Mouse (Mus musculus): ENCODE results near the gene Fgfrl1. TPM values are rescaled to one million over a fixed set of nuclear protein-coding genes. Genes with fewer than 3 reads are reported as not detected.

Gene Fgfrl1
- polyA plus RNA-seq, 1 experiment from 2014 or later = 40.1 TPM

DNA sequence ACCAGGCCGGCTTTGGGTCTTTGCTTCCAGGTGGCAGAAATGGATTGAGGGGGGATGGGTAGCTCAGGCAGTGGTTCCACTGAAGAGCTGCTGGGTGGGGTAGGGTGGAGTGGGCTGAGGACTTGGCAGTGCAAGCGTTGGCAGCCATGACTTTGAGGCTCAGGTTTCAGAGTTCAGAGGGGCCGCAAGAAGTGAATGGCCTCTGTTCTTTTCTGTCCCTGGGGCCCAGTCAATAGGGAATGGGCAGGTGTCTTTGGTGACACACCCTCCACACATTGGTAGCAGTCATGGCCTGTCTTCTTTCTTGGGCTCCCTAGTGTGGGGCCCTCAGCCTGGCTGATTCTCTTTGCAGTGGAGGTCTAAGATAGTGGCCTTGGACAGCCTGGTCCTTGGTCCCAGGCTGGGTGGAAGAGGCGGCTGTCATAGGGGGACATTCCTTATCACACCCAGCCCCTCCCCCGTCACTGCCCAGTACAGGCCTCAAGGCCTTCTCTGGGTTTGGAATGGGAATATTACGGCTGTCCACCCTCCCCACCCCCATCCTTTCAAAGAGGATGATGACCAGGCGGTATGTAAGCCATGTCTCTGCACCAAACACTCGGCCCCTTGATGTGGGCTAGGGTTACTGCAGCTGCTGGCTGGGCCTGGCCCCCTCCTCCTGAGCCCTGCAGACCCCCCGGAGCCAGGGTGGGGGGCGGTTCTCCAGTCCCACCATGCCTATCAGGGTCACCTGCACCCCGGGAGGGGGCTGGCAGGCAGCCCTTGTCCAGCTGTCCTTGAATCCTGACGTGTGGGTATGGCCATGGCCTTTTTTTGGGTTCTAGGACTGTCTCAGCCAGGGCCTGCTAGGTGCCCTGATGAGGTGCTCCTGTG is 11.8 kb downstream of the Fgfrl1 start:
- 65% methylated on average over 12 of the region's 12 CpGs for WGBS
- Histone ChIP-seq H3K27me3 (replicated peaks) (no peaks in the 10 kb centered on the region), H3K36me3 (peaks cover 53% of the 10 kb centered on the region), H3K9ac (no peak overlapping the region), H3K4me3 (no peak overlapping the region), H3K4me1 (replicated peaks) (peaks cover 56% of the 10 kb centered on the region), H3K9me3 (replicated peaks) (no peaks in the 10 kb centered on the region), H3K4me2 (no peak overlapping the region), H3K27ac (ENCODE audit: poor library complexity, severe bottlenecking) (no peak overlapping the region)
- no peak; the same call in 1 of the 2 replicates for ATAC-seq (ENCODE audit: insufficient number of reproducible peaks, low FRiP score)

DNA sequence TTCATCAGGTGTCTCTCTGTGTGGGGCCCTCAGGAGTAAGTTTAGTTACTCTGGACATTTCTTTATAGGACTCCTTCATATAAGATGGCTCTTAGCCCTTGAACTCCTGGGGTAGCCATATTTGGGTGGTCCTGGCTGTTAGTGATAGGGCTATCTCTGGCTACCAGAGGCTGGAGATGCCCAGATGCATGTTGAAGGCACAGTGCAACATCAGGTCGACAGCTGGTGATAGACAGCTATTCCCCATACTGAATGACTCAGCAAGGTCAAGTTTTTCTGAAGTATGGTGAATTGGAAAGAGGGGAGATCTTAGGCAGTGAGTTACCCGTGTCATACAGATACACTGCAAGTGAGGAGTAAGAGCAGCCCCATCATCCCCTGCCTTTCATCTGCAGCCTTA is 15.6 kb downstream of the Fgfrl1 start:
- Histone ChIP-seq H3K27me3 (replicated peaks) (no peaks in the 10 kb centered on the region), H3K36me3 (peaks cover 56% of the 10 kb centered on the region), H3K4me1 (replicated peaks) (peaks cover 31% of the 10 kb centered on the region), H3K9ac (no peak overlapping the region), H3K27ac (ENCODE audit: poor library complexity, severe bottlenecking) (no peak overlapping the region), H3K9me3 (replicated peaks) (no peaks in the 10 kb centered on the region), H3K4me2 (no peak overlapping the region), H3K4me3 (no peak overlapping the region)
- WGBS = 65% methylated on average over 2 of the region's 2 CpGs
- ATAC-seq (ENCODE audit: insufficient number of reproducible peaks, low FRiP score) = peak; percentile 38

DNA sequence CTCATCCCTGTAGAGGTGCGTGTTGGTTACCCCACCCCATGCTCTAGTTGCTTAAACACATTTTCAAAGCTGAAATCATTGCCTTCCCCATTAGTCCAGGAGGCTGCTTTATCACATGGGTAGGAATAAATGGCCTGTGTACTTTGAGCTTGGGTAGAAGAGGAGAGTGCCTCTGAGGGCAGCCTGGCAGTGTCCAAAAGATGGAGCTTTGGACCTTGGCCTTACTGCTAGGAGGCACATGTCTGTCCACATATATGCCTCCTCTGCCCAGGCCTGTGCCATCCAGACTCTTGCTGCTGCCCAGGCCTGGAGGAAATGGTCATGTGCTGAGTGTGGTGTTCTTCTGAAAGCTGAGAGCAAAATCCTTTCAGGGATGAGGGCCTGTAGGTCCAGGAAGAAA is 16.2 kb downstream of the Fgfrl1 start:
- H3K4me2 ChIP-seq = no peak overlapping the region

DNA sequence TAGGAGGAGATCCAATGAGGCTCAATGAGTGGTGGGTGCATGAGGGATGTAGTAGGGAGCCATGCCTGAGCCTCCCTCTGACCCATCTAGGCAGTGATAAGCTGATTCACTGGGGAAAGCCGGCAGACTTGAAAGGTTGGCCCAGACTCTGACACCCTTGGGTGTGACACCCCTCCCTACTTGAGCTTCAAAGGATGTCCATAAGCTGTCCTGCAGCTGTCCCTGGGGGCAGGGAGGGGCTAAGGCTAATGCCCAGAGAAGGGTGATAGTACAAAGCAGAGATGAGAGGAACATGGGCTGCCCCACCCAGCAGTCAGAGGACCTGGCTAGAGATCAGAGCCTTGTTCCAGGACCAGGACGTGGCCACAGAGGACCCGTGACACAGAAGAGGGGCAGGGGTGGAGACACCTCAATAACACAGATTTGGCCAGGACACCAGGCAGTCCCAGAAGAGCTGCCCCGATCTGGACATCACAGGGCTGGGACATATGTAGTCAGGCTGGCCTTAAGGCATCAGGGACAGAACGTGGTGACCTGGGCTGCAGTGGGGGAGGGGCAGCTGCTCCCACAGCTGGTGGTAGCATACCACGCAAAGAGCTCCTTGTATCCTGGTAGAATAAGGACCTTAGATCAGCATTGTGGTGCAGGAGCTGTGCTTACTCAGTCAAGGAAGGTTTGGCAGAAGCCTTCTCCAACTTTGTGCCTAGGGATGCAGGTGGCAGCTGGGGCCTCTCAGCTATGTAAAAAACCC is 17.0 kb downstream of the Fgfrl1 start:
- peaks cover 44% of the 10 kb centered on the region for H3K36me3 ChIP-seq
- H3K27ac ChIP-seq (ENCODE audit: poor library complexity, severe bottlenecking) = no peak overlapping the region
- H3K9ac ChIP-seq = no peak overlapping the region
- H3K4me1 ChIP-seq (replicated peaks) = peaks cover 26% of the 10 kb centered on the region
- H3K4me3 ChIP-seq = no peak overlapping the region
- no peaks in the 10 kb centered on the region for H3K27me3 ChIP-seq (replicated peaks)
- peak; percentile 68 for ATAC-seq (ENCODE audit: insufficient number of reproducible peaks, low FRiP score)
- no peaks in the 10 kb centered on the region for H3K9me3 ChIP-seq (replicated peaks)
- no peak overlapping the region for H3K4me2 ChIP-seq
- 30% methylated on average over 6 of the region's 6 CpGs for WGBS

More for the DNA sequence above, 16.2 kb downstream of the Fgfrl1 start:
- Histone ChIP-seq H3K27me3 (replicated peaks) (no peaks in the 10 kb centered on the region), H3K27ac (ENCODE audit: poor library complexity, severe bottlenecking) (no peak overlapping the region), H3K4me3 (no peak overlapping the region), H3K36me3 (peaks cover 51% of the 10 kb centered on the region), H3K9me3 (replicated peaks) (no peaks in the 10 kb centered on the region), H3K4me1 (replicated peaks) (peaks cover 26% of the 10 kb centered on the region), H3K9ac (no peak overlapping the region)
- WGBS = 85% methylated on average over 1 of the region's 1 CpGs
- no peak for ATAC-seq (ENCODE audit: insufficient number of reproducible peaks, low FRiP score)

DNA sequence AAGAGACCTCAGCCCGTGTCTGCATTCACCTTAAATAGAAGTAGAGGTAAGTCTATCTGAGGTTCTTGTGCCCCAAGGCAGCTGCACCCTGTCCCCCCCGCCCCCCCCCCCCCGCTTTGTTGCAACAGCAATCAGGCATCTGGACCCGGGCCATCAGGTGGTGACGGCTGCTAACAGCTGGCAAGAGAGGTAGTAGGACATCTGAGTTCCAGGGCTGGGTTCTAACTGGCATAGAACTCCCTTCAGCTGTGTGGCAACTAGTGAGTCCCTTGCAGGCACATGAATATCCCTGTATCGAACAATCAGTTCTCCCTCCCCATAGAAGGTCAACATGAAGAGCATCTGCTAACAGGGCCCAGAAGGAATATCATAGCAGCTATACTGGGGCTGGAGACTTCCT is 19.8 kb downstream of the Fgfrl1 start:
- peaks cover 16% of the 10 kb centered on the region for H3K36me3 ChIP-seq

DNA sequence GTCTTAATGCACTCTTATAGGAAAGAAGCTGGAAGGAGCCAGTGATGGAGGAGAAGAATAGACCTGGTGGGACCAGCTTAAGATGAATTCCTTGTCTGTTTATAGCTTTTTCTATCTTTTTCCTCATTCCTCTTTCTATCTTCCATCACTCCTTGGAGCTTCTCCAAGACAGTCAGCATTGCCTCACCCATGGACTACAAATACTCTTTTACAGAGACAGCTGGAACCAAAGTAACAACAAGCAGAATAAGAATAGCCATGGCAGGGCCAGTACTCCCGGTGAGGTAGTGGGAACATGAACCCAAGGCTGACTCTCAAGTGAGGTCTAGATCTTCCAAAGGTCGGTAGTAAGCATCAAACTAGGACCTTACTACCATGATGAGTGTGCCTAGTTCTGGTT is 20.9 kb downstream of the Fgfrl1 start:
- Histone ChIP-seq H3K27me3 (replicated peaks) (no peaks in the 10 kb centered on the region), H3K4me2 (no peak overlapping the region), H3K4me3 (no peak overlapping the region), H3K27ac (ENCODE audit: poor library complexity, severe bottlenecking) (no peak overlapping the region), H3K9ac (no peak overlapping the region), H3K9me3 (replicated peaks) (no peaks in the 10 kb centered on the region), H3K36me3 (peaks cover 4% of the 10 kb centered on the region; the same call in 1 of the 2 replicates), H3K4me1 (replicated peaks) (peaks cover 33% of the 10 kb centered on the region)
- WGBS = 80% methylated on average over 2 of the region's 2 CpGs
- ATAC-seq (ENCODE audit: insufficient number of reproducible peaks, low FRiP score) = no peak

More for the DNA sequence above, 19.8 kb downstream of the Fgfrl1 start:
- Histone ChIP-seq H3K4me3 (no peak overlapping the region), H3K4me1 (replicated peaks) (peaks cover 28% of the 10 kb centered on the region), H3K4me2 (no peak overlapping the region), H3K27me3 (replicated peaks) (no peaks in the 10 kb centered on the region), H3K27ac (ENCODE audit: poor library complexity, severe bottlenecking) (no peak overlapping the region), H3K9me3 (replicated peaks) (no peaks in the 10 kb centered on the region), H3K9ac (no peak overlapping the region)
- ATAC-seq (ENCODE audit: insufficient number of reproducible peaks, low FRiP score) = no peak
- WGBS = 77% methylated on average over 6 of the region's 6 CpGs

DNA sequence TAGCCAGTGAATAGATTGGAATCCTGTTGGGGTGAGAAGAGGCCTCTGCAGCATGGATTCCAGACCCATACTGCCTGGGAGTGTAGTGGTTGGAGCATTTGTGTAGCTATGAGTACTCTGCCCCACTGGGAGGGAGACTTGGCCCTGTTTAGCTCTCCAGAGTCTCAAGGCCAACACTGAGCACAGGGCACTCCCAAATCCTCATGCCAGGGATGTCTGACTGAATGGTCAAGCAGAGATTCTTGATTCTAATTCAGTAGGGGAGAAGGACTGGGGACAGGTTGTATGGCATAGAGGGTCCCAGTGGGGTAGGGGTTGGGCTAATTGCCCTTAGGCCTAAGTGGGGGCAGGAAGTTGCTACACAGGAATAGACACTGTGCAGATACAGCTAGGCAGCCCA is 21.5 kb downstream of the Fgfrl1 start:
- Histone ChIP-seq H3K4me3 (no peak overlapping the region), H3K4me1 (replicated peaks) (peaks cover 30% of the 10 kb centered on the region), H3K36me3 (0 out of 2 replicates have a peak, but pooled peaks cover 2% of the 10 kb centered on the region), H3K9ac (no peak overlapping the region), H3K4me2 (no peak overlapping the region), H3K9me3 (replicated peaks) (no peaks in the 10 kb centered on the region), H3K27ac (ENCODE audit: poor library complexity, severe bottlenecking) (peak overlapping the region; percentile 59; the same call in 1 of the 2 replicates), H3K27me3 (replicated peaks) (no peaks in the 10 kb centered on the region)
- ATAC-seq (ENCODE audit: insufficient number of reproducible peaks, low FRiP score) = 0 out of 2 replicates have a peak, but pooled peaks have one; percentile 3

DNA sequence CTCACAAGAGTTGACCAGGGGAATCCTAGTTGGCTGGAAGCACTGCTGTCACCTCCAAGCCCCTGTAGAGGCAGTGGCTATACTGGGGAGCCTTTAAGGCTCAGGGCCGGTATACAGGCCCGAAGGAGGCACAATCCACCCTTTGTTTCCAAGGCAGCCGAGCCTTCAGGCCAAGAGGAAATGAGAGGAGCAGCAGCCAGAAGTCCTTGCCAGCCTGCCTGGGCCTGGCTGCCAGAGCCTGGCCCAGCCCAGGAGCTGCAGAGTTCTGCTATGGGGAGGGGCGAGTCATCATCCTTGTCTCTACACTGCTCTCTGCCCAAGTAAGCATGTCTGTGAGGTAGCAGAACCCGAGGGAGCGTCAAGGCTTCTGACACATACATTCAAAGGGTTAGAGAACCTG is 22.0 kb downstream of the Fgfrl1 start:
- Histone ChIP-seq H3K4me1 (replicated peaks) (peaks cover 26% of the 10 kb centered on the region), H3K36me3 (0 out of 2 replicates have a peak, but pooled peaks cover 2% of the 10 kb centered on the region), H3K27me3 (replicated peaks) (no peaks in the 10 kb centered on the region), H3K4me3 (no peak overlapping the region), H3K27ac (ENCODE audit: poor library complexity, severe bottlenecking) (peak overlapping the region; percentile 59), H3K9me3 (replicated peaks) (no peaks in the 10 kb centered on the region), H3K4me2 (no peak overlapping the region), H3K9ac (no peak overlapping the region)
- 56% methylated on average over 6 of the region's 6 CpGs for WGBS
- peak; percentile 41 for ATAC-seq (ENCODE audit: insufficient number of reproducible peaks, low FRiP score)

DNA sequence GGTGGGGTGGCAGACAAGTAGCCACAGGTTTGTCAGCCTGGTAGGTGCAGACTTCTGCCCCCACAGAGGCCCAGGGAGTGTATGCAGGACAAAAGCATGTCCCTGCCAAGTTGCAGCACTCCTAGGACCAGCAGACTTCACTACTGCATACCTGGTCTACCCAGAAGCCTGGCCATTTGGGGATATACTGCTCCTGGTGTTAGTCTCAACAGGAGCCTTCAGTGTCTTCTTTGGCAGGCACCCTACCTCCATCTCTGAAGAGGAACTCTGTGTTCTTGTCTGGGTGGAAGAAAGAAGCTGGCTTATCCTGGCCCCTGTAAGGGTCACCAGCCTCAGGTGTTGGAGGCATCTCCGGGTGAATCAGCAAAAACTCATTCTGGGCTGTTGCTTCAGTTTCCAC is 23.8 kb downstream of the Fgfrl1 start:
- Histone ChIP-seq H3K9ac (no peak overlapping the region), H3K36me3 (no peaks in the 10 kb centered on the region), H3K4me2 (no peak overlapping the region), H3K4me1 (replicated peaks) (peaks cover 29% of the 10 kb centered on the region), H3K27ac (ENCODE audit: poor library complexity, severe bottlenecking) (no peak overlapping the region), H3K4me3 (no peak overlapping the region), H3K27me3 (replicated peaks) (no peaks in the 10 kb centered on the region), H3K9me3 (replicated peaks) (no peaks in the 10 kb centered on the region)
- WGBS = 57% methylated on average over 1 of the region's 1 CpGs
- ATAC-seq (ENCODE audit: insufficient number of reproducible peaks, low FRiP score) = no peak

DNA sequence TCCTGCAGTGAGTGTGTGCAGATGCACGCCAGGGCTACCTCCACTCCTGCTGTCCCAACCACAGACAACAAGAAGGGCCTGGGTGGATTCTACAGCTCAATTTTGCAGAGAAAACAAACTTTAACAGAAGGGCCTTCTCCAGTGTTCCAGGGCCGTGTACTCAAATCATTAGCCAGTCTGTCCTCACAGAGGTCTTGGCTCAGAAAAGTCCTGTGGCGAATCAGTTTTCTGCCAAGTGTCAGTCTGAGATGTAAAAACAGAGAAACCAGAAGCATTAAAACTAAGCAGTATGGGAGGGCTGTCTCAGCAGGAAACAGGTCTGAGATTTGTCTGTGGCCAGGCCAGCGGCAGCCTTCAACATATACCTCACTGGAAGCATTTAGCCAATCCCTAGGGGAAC is 25.9 kb downstream of the Fgfrl1 start:
- Histone ChIP-seq H3K4me1 (replicated peaks) (peaks cover 29% of the 10 kb centered on the region), H3K9me3 (replicated peaks) (no peaks in the 10 kb centered on the region), H3K27me3 (replicated peaks) (no peaks in the 10 kb centered on the region), H3K36me3 (no peaks in the 10 kb centered on the region), H3K4me2 (no peak overlapping the region), H3K4me3 (no peak overlapping the region), H3K9ac (0 out of 2 replicates have a peak overlapping the region, but pooled peaks have one; percentile 16), H3K27ac (ENCODE audit: poor library complexity, severe bottlenecking) (peak overlapping the region; percentile 49; the same call in 1 of the 2 replicates)
- no peak for ATAC-seq (ENCODE audit: insufficient number of reproducible peaks, low FRiP score)
- WGBS = 47% methylated on average over 4 of the region's 4 CpGs

DNA sequence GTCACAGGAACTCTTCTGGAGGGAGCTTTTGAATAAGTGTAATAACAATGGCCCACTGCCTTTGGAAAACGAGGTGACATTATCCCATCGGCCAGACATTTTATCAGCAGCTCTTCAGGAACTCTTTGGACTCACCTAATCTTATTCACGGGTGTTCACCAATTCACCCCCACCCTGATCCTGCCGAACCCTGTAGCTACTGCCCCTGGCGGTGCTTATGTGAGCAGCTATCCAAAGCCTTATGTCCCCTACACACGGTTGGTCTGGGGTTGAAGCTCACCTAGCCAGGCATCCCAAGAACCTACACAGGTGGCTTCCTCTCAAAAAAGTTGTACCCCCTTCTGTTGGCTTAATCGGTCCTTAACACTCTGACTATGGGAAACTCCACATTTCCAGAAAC is 27.6 kb downstream of the Fgfrl1 start:
- no peak overlapping the region for H3K27ac ChIP-seq (ENCODE audit: poor library complexity, severe bottlenecking)
- 47% methylated on average over 7 of the region's 7 CpGs for WGBS
- no peak overlapping the region for H3K4me2 ChIP-seq
- no peaks in the 10 kb centered on the region for H3K27me3 ChIP-seq (replicated peaks)
- H3K9me3 ChIP-seq (replicated peaks) = no peaks in the 10 kb centered on the region
- H3K4me1 ChIP-seq (replicated peaks) = peaks cover 18% of the 10 kb centered on the region
- no peak overlapping the region for H3K4me3 ChIP-seq
- no peak overlapping the region for H3K9ac ChIP-seq
- ATAC-seq (ENCODE audit: insufficient number of reproducible peaks, low FRiP score) = no peak
- H3K36me3 ChIP-seq = no peaks in the 10 kb centered on the region
